In genomic region chr11:94339732-94340585, GRCm38 (mm10) we compare ENCODE assay signal across 8 mouse cellular contexts. TPM values are rescaled to one million over a fixed set of nuclear protein-coding genes. Genes with fewer than 3 reads are reported as not detected.
DNase-seq lines count a peak whose midpoint lies in the region; ATAC-seq and TF ChIP-seq lines count a peak whose summit lies in the region.
"Had no signal": no experiment of that assay in that cellular context is flagged by ENCODE, and none has a peak within 500 bp of the region (broad histone marks: within the 10 kb centered on the region; RNA-seq: fewer than 3 reads in every experiment).

No protein-coding gene starts in this region.

- TF ChIP-seq POLR2A in CH12.LX (IDR thresholded peaks at IDR 0.05; ENCODE audit: low read depth, low read length) = no peak

- no peaks in the 10 kb centered on the region for H3K9me3 ChIP-seq in CH12.LX (replicated peaks; ENCODE audit: low read length)
- no peaks in the 10 kb centered on the region for H3K9me3 ChIP-seq in hindbrain, embryonic 13.5 days
- H3K9me3 ChIP-seq: heart, embryonic 15.5 days had no signal

- ATAC-seq in Patski = no peak
- ATAC-seq in hindbrain, embryonic 13.5 days (ENCODE audit: low FRiP score) = peak; percentile 67; the same call in 1 of the 2 replicates
- ATAC-seq in megakaryocyte-erythroid progenitor cell, adult 5-6 weeks (replicated peaks; ENCODE audit: low FRiP score, low TSS enrichment, poor library complexity, severe bottlenecking) = peak; percentile 80

- dilution Hi-C loops in CH12.LX (cut with MboI; ENCODE audit: extremely low pct_ligation_motif_present, extremely low pct_unique_long_range_greater_than_20kb, low sequenced_read_pairs) = no loop called here

- no peak overlapping the region for H3K9ac ChIP-seq in CH12.LX (ENCODE audit: insufficient read depth, low read depth)
- H3K9ac ChIP-seq in hindbrain, embryonic 13.5 days = no peak overlapping the region
- H3K9ac ChIP-seq: heart, embryonic 15.5 days had no signal

- TF ChIP-seq RAD21 in CH12.LX (IDR thresholded peaks at IDR 0.05; ENCODE audit: low read depth, low read length) = peak; percentile 98

- peaks cover 0 to 40% of the 10 kb centered on the region in 2 experiments; a peak in 2 of 4 replicates for H3K4me1 ChIP-seq in CH12.LX (ENCODE audit: control insufficient read depth in 1 of 2, insufficient read depth in 2 of 2)
- peaks cover 40% of the 10 kb centered on the region for H3K4me1 ChIP-seq in hindbrain, embryonic 13.5 days (replicated peaks)

- TF ChIP-seq CTCF in CH12.LX (conservative IDR thresholded peaks at IDR 0.05 in 1 of 2, IDR thresholded peaks at IDR 0.05 in 1 of 2; ENCODE audit: low read depth in 2 of 2, low read length in 2 of 2) (peak; percentile 53 to 98), Patski (IDR thresholded peaks at IDR 0.05) (peak; percentile 96)

- CTCF ChIA-PET in Patski (lab: Charles Lee) = interaction anchor here (0.6 to 4.1 kb wide), 11 partner anchors 10 to 206 kb away, joined by 3 to 47 read pairs (median 4); partner anchors contain the start of gene Spata20

- H3K27ac ChIP-seq in CH12.LX (ENCODE audit: insufficient read depth, low read depth) = no peak overlapping the region
- no peak overlapping the region for H3K27ac ChIP-seq in hindbrain, embryonic 13.5 days
- H3K27ac ChIP-seq: heart, embryonic 15.5 days had no signal

- in situ Hi-C loops in CH12.LX (cut with MboI; ENCODE audit: low pct_ligation_motif_present, low pct_unique_long_range_greater_than_20kb, low sequenced_read_pairs) = loop anchor here (5.0 kb wide), 1 partner anchor 142 kb away; no protein-coding TSS in a partner anchor
- in situ Hi-C loops in Patski (cut with MboI; ENCODE audit: low pct_unique_long_range_greater_than_20kb) = loop anchor here (5.0 kb wide), 3 partner anchors 67 to 202 kb away; partner anchors contain the start of gene Spata20

- peak; percentile 87 for DNase-seq in CH12.LX (ENCODE audit: extremely low read depth)
- no peak for DNase-seq in Patski (ENCODE audit: low read depth, low spot score)
- peak; percentile 85 for DNase-seq in embryo, embryonic 10 days (ENCODE audit: low spot score)
- DNase-seq in left cerebral cortex, postnatal 14 days (ENCODE audit: low spot score in 2 of 2) = peak; percentile 56 to 74
- peak; percentile 35 for DNase-seq in spleen, adult 12 weeks (ENCODE audit: low spot score)

- WGBS in hindbrain, embryonic 13.5 days = 59% methylated on average over 18 of the region's 18 CpGs

- peaks cover 32 to 69% of the 10 kb centered on the region in 2 experiments for H3K36me3 ChIP-seq in CH12.LX (replicated peaks in 1 of 2; ENCODE audit: control insufficient read depth in 1 of 2, insufficient read depth in 1 of 2, low read length in 1 of 2)
- H3K36me3 ChIP-seq in hindbrain, embryonic 13.5 days = peaks cover 39% of the 10 kb centered on the region

- POLR2A ChIA-PET in Patski (lab: Charles Lee) = interaction anchor here (0.6 to 1.0 kb wide), 4 partner anchors 10 to 108 kb away, joined by 3 to 5 read pairs (median 4); no protein-coding TSS in a partner anchor

- intact Hi-C loops in left cerebral cortex, postnatal 14 days (cut with DNase I) = loop anchor here (2.0 to 5.0 kb wide), 3 partner anchors 62 to 207 kb away; partner anchors contain the start of genes Rsad1 and Spata20

- no peak overlapping the region for H3K4me3 ChIP-seq in CH12.LX (replicated peaks in 1 of 3; ENCODE audit: low read depth in 2 of 3, low read length in 2 of 3, poor library complexity in 1 of 3)
- no peak overlapping the region for H3K4me3 ChIP-seq in hindbrain, embryonic 13.5 days
- H3K4me3 ChIP-seq: heart, embryonic 15.5 days had no signal

- H3K79me2 ChIP-seq in CH12.LX (replicated peaks; ENCODE audit: control insufficient read depth, extremely low read depth, insufficient read depth, poor library complexity, severe bottlenecking) = no peaks in the 10 kb centered on the region

- no peak for TF ChIP-seq EP300 in CH12.LX (IDR thresholded peaks at IDR 0.05; ENCODE audit: low read length)

- H3K27me3 ChIP-seq in CH12.LX (replicated peaks) (no peaks in the 10 kb centered on the region), Patski (no peaks in the 10 kb centered on the region)
- 0 out of 2 replicates have a peak, but pooled peaks cover 2% of the 10 kb centered on the region for H3K27me3 ChIP-seq in hindbrain, embryonic 13.5 days
- H3K27me3 ChIP-seq: heart, embryonic 15.5 days had no signal

- H3K4me2 ChIP-seq in CH12.LX (ENCODE audit: insufficient read depth, low read depth, poor library complexity, severe bottlenecking) = no peak overlapping the region
- no peak overlapping the region for H3K4me2 ChIP-seq in hindbrain, embryonic 13.5 days
- H3K4me2 ChIP-seq: heart, embryonic 15.5 days had no signal

TF ChIP-seq in CH12.LX, 34 proteins besides CTCF, POLR2A, EP300 and RAD21 (continues in another document):
- TF ChIP-seq NRF1 (IDR thresholded peaks at IDR 0.05; ENCODE audit: low read depth, low read length) (no peak), MEF2A (IDR thresholded peaks at IDR 0.05; ENCODE audit: borderline replicate concordance, low read depth, low read length) (no peak), PAX5 (IDR thresholded peaks at IDR 0.05; ENCODE audit: low read length) (no peak), ETS1 (conservative IDR thresholded peaks at IDR 0.05; ENCODE audit: low read depth, low read length) (no peak), MYC (IDR thresholded peaks at IDR 0.05; ENCODE audit: low read depth, low read length) (peak; percentile 62), SIN3A (IDR thresholded peaks at IDR 0.05; ENCODE audit: low read length) (peak; percentile 58; the same call in 1 of the 2 replicates), ZMIZ1 (IDR thresholded peaks at IDR 0.05; ENCODE audit: low read depth, low read length) (no peak), ZKSCAN1 (IDR thresholded peaks at IDR 0.05; ENCODE audit: borderline replicate concordance, low read depth, low read length) (no peak), NELFE (IDR thresholded peaks at IDR 0.05; ENCODE audit: low read depth, low read length) (peak; percentile 40; the same call in 1 of the 2 replicates), ZC3H11A (IDR thresholded peaks at IDR 0.05; ENCODE audit: low read depth, low read length) (peak; percentile 93), JUND (conservative IDR thresholded peaks at IDR 0.05; ENCODE audit: low read depth, low read length) (no peak), RCOR1 (conservative IDR thresholded peaks at IDR 0.05; ENCODE audit: low read depth, low read length) (no peak), KAT2A (IDR thresholded peaks at IDR 0.05; ENCODE audit: insufficient replicate concordance, low read length) (no peak), CHD1 (IDR thresholded peaks at IDR 0.05; ENCODE audit: low read depth, low read length) (no peak), POLR2AphosphoS2 (IDR thresholded peaks at IDR 0.05; ENCODE audit: low read depth, low read length) (no peak), SMC3 (IDR thresholded peaks at IDR 0.05; ENCODE audit: low read depth, low read length) (peak; percentile 98), ELF1 (IDR thresholded peaks at IDR 0.05; ENCODE audit: low read depth, low read length) (0 out of 2 replicates have a peak, but pooled peaks have one; percentile 18), TCF12 (IDR thresholded peaks at IDR 0.05; ENCODE audit: low read depth, low read length) (no peak), MAFK (IDR thresholded peaks at IDR 0.05; ENCODE audit: insufficient replicate concordance, low read length) (no peak), MAZ (IDR thresholded peaks at IDR 0.05; ENCODE audit: low read depth, low read length) (no peak), BHLHE40 (IDR thresholded peaks at IDR 0.05; ENCODE audit: low read depth, low read length) (no peak), IRF4 (IDR thresholded peaks at IDR 0.05; ENCODE audit: low read depth, low read length) (peak; percentile 44; the same call in 1 of the 2 replicates), JUN (IDR thresholded peaks at IDR 0.05; ENCODE audit: insufficient read depth, low read depth, low read length) (no peak)

RNA-seq across cellular contexts. Expression of gene Ankrd40, which starts 12.2 kb away (rescaled TPM):
- total RNA-seq in CH12.LX (2012; rRNA removed) (55.7 and 56.0 TPM in 2 replicates), CH12.LX (2014; rRNA removed) (62.0 and 64.5 TPM in 2 replicates)
- polyA plus RNA-seq in CH12.LX (2012; ENCODE audit: insufficient read length, low read depth) (97.4 and 98.8 TPM in 2 replicates), Patski (2021) (102 TPM)
- 10.6 and 12.9 TPM in 2 replicates for polyA plus RNA-seq in hindbrain, embryonic 13.5 days (2015; fragmentation: Nextera tagmentation; extraction: Ambion mirVana)
- total RNA-seq in left cerebral cortex, postnatal 14 days (2021) = 100 to 1,000 TPM; 106 to 108 TPM
- 19.9 and 20.9 TPM in 2 replicates for total RNA-seq in megakaryocyte-erythroid progenitor cell, adult 5-6 weeks (2014; fragmentation: Nextera tagmentation)
- total RNA-seq in megakaryocyte-erythroid progenitor cell, adult 5-6 weeks (2017) = 41.5 and 44.8 TPM in 2 replicates

RNA-seq across cellular contexts. Expression of gene Luc7l3, which starts 18.2 kb away (rescaled TPM):
- total RNA-seq in CH12.LX (2012; rRNA removed) (57.7 and 82.3 TPM in 2 replicates), CH12.LX (2014; rRNA removed) (69.8 and 82.2 TPM in 2 replicates)
- polyA plus RNA-seq in CH12.LX (2012; ENCODE audit: insufficient read length, low read depth) (246 and 318 TPM in 2 replicates), Patski (2021) (96.3 TPM)
- polyA plus RNA-seq in hindbrain, embryonic 13.5 days (2015; fragmentation: Nextera tagmentation; extraction: Ambion mirVana) = 163 and 167 TPM in 2 replicates
- total RNA-seq in left cerebral cortex, postnatal 14 days (2021) = 100 to 1,000 TPM; 117 TPM
- 184 and 223 TPM in 2 replicates for total RNA-seq in megakaryocyte-erythroid progenitor cell, adult 5-6 weeks (2014; fragmentation: Nextera tagmentation)
- 419 and 570 TPM in 2 replicates for total RNA-seq in megakaryocyte-erythroid progenitor cell, adult 5-6 weeks (2017)

RNA-seq across cellular contexts. Expression of gene Abcc3, which starts 52.8 kb away (rescaled TPM):
- total RNA-seq in CH12.LX (2012; rRNA removed) (0.08 and 0.21 TPM in 2 replicates), CH12.LX (2014; rRNA removed) (0.15 and 0.40 TPM in 2 replicates)
- polyA plus RNA-seq in CH12.LX (2012; ENCODE audit: insufficient read length, low read depth) (0.46 and 0.66 TPM in 2 replicates), Patski (2021) (0.64 TPM)
- 0.50 and 0.77 TPM in 2 replicates for polyA plus RNA-seq in hindbrain, embryonic 13.5 days (2015; fragmentation: Nextera tagmentation; extraction: Ambion mirVana)
- 1 to 10 TPM; 1.6 to 2.3 TPM for total RNA-seq in left cerebral cortex, postnatal 14 days (2021)
- not detected in 2 replicates for total RNA-seq in megakaryocyte-erythroid progenitor cell, adult 5-6 weeks (2014; fragmentation: Nextera tagmentation)
- total RNA-seq in megakaryocyte-erythroid progenitor cell, adult 5-6 weeks (2017) = 0.04 TPM in 1 of 2 replicates, not detected in the other

RNA-seq across cellular contexts. Expression of gene Gm21885, which starts 58.3 kb away (rescaled TPM):
- total RNA-seq in CH12.LX (2012; rRNA removed) (0.21 and 0.55 TPM in 2 replicates), CH12.LX (2014; rRNA removed) (not detected in 2 replicates)
- polyA plus RNA-seq in CH12.LX (2012; ENCODE audit: insufficient read length, low read depth) (0.30 and 0.33 TPM in 2 replicates), Patski (2021) (not detected)
- 0.43 and 0.70 TPM in 2 replicates for polyA plus RNA-seq in hindbrain, embryonic 13.5 days (2015; fragmentation: Nextera tagmentation; extraction: Ambion mirVana)
- total RNA-seq in left cerebral cortex, postnatal 14 days (2021) = not detected
- total RNA-seq in megakaryocyte-erythroid progenitor cell, adult 5-6 weeks (2014; fragmentation: Nextera tagmentation) = not detected in 2 replicates
- total RNA-seq in megakaryocyte-erythroid progenitor cell, adult 5-6 weeks (2017) = not detected in 2 replicates
- polyA plus RNA-seq: heart, embryonic 15.5 days had no signal
